Mouse (Mus musculus) 3134 (cell line): ENCODE results near the gene Mif4gd.

Experiments
- DNase-seq: peaks from one replicate; pipeline ENCODE4 v3.0.0-alpha.2; 2011; ENCODE audit warnings: low spot score; ENCODE audit not compliant: insufficient read length; ENCODE audit errors: extremely low read depth

The Mif4gd gene

GRCm38 (mm10) chr11:115614346-115615107 lies 1.8 kb upstream of the Mif4gd start:
- no peak for DNase-seq

GRCm38 (mm10) chr11:115613138-115613945 lies 573 bp upstream of the Mif4gd start:
- DNase-seq: no peak

GRCm38 (mm10) chr11:115612059-115612409 lies 735 bp downstream of the Mif4gd start:
- DNase-seq: peak; percentile 72

GRCm38 (mm10) chr11:115611173-115611572 lies 1.6 kb downstream of the Mif4gd start:
- no peak for DNase-seq

GRCm38 (mm10) chr11:115609576-115609975 lies 3.2 kb downstream of the Mif4gd start:
- DNase-seq: no peak

GRCm38 (mm10) chr11:115608421-115609399 lies 4.1 kb downstream of the Mif4gd start:
- no peak for DNase-seq

- no peak for DNase-seq
Measured at GRCm38 (mm10) chr11:115606733-115607132, 6.0 kb downstream of the Mif4gd start.

- no peak for DNase-seq
Measured at GRCm38 (mm10) chr11:115604304-115604696, 8.5 kb downstream of the Mif4gd start.

GRCm38 (mm10) chr11:115603476-115604303 lies 9.1 kb downstream of the Mif4gd start, which contains the start of the genes Mrps7 and Gga3:
Mrps7 (plus strand) TSS chr11:115603925.
Gga3 (minus strand) TSS chr11:115604051.
- DNase-seq: peak; percentile 93

- DNase-seq: no peak
Measured at GRCm38 (mm10) chr11:115603128-115603475, 9.7 kb downstream of the Mif4gd start.

- no peak for DNase-seq
Measured at GRCm38 (mm10) chr11:115601174-115601573, 11.6 kb downstream of the Mif4gd start.

GRCm38 (mm10) chr11:115600743-115601142 lies 12.0 kb downstream of the Mif4gd start:
- no peak for DNase-seq

GRCm38 (mm10) chr11:115599722-115600121 lies 13.0 kb downstream of the Mif4gd start:
- DNase-seq: no peak

GRCm38 (mm10) chr11:115598309-115598708 lies 14.5 kb downstream of the Mif4gd start:
- DNase-seq: no peak

GRCm38 (mm10) chr11:115595209-115595608 lies 17.6 kb downstream of the Mif4gd start:
- no peak for DNase-seq

GRCm38 (mm10) chr11:115590526-115591075 lies 22.2 kb downstream of the Mif4gd start:
- DNase-seq: no peak

GRCm38 (mm10) chr11:115587984-115588383 lies 24.8 kb downstream of the Mif4gd start:
- no peak for DNase-seq

- no peak for DNase-seq
Measured at GRCm38 (mm10) chr11:115586403-115586802, 26.4 kb downstream of the Mif4gd start.

- DNase-seq: no peak
Measured at GRCm38 (mm10) chr11:115585573-115586100, 27.1 kb downstream of the Mif4gd start.
